Mouse (Mus musculus) megakaryocyte progenitor cell, adult 5-6 weeks (primary cell): ENCODE measurements around the gene Setd5. TPM values are rescaled to one million over a fixed set of nuclear protein-coding genes. Genes with fewer than 3 reads are reported as not detected.

Source experiments
- ATAC-seq: replicated peaks from 2 replicates; pipeline ENCODE4 v1.8.0; 2016; ENCODE audit warnings: mild to moderate bottlenecking, moderate TSS enrichment, inconsistent platforms; ENCODE audit not compliant: poor library complexity
- total RNA-seq, 2 experiments: library from RNA; stranded (forward) in 1 of 2; stranded (reverse) in 1 of 2; fragments of 157-497, 149-512 nt in 1 of 2; fragments of 200-1000 nt in 1 of 2; gene quantifications; 2 replicates each; pipeline versions ENCODE4 v1.2.3 to v1.2.4; 2015 to 2017

Setd5 gene
- total RNA-seq, 2 experiments from 2014 or later: 48.3 to 127 TPM

- ATAC-seq: no peak
Observed at GRCm38 (mm10) chr6:113179195-113179733, 102.1 kb downstream of the Setd5 start.

- no peak for ATAC-seq
Observed at GRCm38 (mm10) chr6:113184163-113184562, 107.0 kb downstream of the Setd5 start.

- no peak for ATAC-seq
Observed at GRCm38 (mm10) chr6:113184866-113185525, 107.8 kb downstream of the Setd5 start.

GRCm38 (mm10) chr6:113193765-113194460 lies 116.7 kb downstream of the Setd5 start:
- peak; percentile 80 for ATAC-seq

GRCm38 (mm10) chr6:113194517-113194840 lies 117.3 kb downstream of the Setd5 start:
- no peak for ATAC-seq

GRCm38 (mm10) chr6:113194841-113195595 lies 117.9 kb downstream of the Setd5 start, which contains the start of gene Lhfpl4:
Lhfpl4 (minus strand) TSS chr6:113195384.
- ATAC-seq: no peak

- no peak for ATAC-seq
Observed at GRCm38 (mm10) chr6:113195596-113195992, 118.4 kb downstream of the Setd5 start.

Other genes starting within 250 kb of the Setd5 start
- 2.0 and 2.5 TPM in 2 replicates for gene Srgap3, start 130.1 kb upstream of the Setd5 start, total RNA-seq (2015)
- 0.79 and 1.9 TPM in 2 replicates for gene Srgap3, start 130.1 kb upstream of the Setd5 start, total RNA-seq (2017)
- gene Thumpd3, start 31.1 kb upstream of the Setd5 start, total RNA-seq (2015): 87.0 and 96.9 TPM in 2 replicates
- 65.8 and 79.9 TPM in 2 replicates for gene Thumpd3, start 31.1 kb upstream of the Setd5 start, total RNA-seq (2017)
- gene Lhfpl4, start 118.0 kb downstream of the Setd5 start, total RNA-seq (2015): 0.15 and 0.39 TPM in 2 replicates
- gene Lhfpl4, start 118.0 kb downstream of the Setd5 start, total RNA-seq (2017): not detected in 2 replicates
- 22.7 and 24.3 TPM in 2 replicates for gene Mtmr14, start 160.5 kb downstream of the Setd5 start, total RNA-seq (2015)
- 39.7 and 55.8 TPM in 2 replicates for gene Mtmr14, start 160.5 kb downstream of the Setd5 start, total RNA-seq (2017)
- 0.49 TPM in 1 of 2 replicates, not detected in the other for gene Cpne9, start 204.9 kb downstream of the Setd5 start, total RNA-seq (2015)
- not detected in 2 replicates for gene Cpne9, start 204.9 kb downstream of the Setd5 start, total RNA-seq (2017)
- 33.9 and 34.7 TPM in 2 replicates for gene Brpf1, start 229.8 kb downstream of the Setd5 start, total RNA-seq (2015)
- 36.6 and 39.0 TPM in 2 replicates for gene Brpf1, start 229.8 kb downstream of the Setd5 start, total RNA-seq (2017)
- gene Ogg1, start 249.6 kb downstream of the Setd5 start, total RNA-seq (2015): 12.7 and 13.4 TPM in 2 replicates
- 4.1 and 9.7 TPM in 2 replicates for gene Ogg1, start 249.6 kb downstream of the Setd5 start, total RNA-seq (2017)